8 mouse cellular contexts compared by ENCODE assay signal in the genomic region with DNA sequence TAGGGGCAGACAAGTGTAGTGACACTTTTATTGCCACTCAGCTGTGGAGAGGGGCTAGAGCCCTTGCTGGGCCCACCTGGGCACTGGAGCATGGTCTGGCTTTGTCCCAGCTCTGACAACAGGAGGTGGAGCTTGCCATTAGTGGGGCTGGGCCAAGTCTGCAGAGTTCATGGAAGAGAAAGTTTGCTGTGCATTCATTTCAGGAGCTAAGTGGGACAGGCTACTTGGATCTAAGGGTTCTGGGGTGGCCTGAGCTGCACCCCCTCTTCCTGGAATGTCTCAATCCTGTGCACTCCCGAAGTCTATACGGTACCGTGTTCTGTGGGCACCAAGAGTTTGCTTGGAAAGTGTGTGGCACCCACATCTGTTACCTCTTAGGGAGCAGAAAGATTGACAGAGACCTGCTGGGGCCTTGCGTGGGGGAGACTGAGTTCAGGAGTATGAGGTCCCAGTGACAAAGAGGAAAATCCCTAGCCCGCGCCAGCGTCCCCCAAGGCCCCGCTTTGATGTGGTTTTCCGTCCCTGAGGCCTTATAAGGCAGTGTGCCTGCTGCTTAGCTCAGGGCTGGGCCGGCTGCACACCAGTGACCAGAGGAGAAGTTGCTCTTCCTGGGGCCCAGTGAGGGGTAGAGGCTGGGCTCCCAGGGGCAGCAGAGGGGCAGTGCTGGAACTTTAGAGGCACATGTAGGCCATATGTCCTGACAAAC. TPM values are rescaled to one million over a fixed set of nuclear protein-coding genes. Genes with fewer than 3 reads are reported as not detected.
A peak's percentile ranks its signal among the peaks of the same experiment; 100 is the strongest.
DNase-seq lines count a peak whose midpoint lies in the region; ATAC-seq and TF ChIP-seq lines count a peak whose summit lies in the region.

No protein-coding gene starts in this region.

- H3K36me3 ChIP-seq in lung, embryonic 14.5 days (ENCODE audit: insufficient read depth) = 0 out of 2 replicates have a peak, but pooled peaks cover 11% of the 10 kb centered on the region

- no peaks in the 10 kb centered on the region for H3K27me3 ChIP-seq in lung, embryonic 14.5 days (ENCODE audit: insufficient read depth, low read length)

- H3K4me1 ChIP-seq in lung, embryonic 14.5 days (ENCODE audit: insufficient read depth) = peaks cover 77% of the 10 kb centered on the region

- no peaks in the 10 kb centered on the region for H3K9me3 ChIP-seq in lung, embryonic 14.5 days (ENCODE audit: low read depth, low read length)

- no peak overlapping the region for H3K4me3 ChIP-seq in lung, embryonic 14.5 days (ENCODE audit: low read depth, low read length)

- no peak for TF ChIP-seq CTCF in lung, embryonic 14.5 days (IDR thresholded peaks at IDR 0.05; ENCODE audit: low read depth)

- peak; percentile 86 for DNase-seq in lung, embryonic 14.5 days
- no peak for DNase-seq in lung, postnatal 36 days
- peak; percentile 77 for DNase-seq in adrenal gland, postnatal 25 days
- peak; percentile 80 for DNase-seq in forelimb bud, embryonic 11.5 days (ENCODE audit: low read depth, low spot score)
- DNase-seq in mesoderm, embryonic 11.5 days (ENCODE audit: low read depth, low spot score) = peak; percentile 62
- no peak for DNase-seq in urinary bladder, postnatal 10 days (ENCODE audit: low spot score)
- no peak for DNase-seq in urinary bladder, postnatal 36 days (ENCODE audit: low spot score in 2 of 2)
- DNase-seq in frontal cortex, postnatal 36 days (ENCODE audit: low spot score in 2 of 2) = no peak

- peak overlapping the region; percentile 84 for H3K27ac ChIP-seq in lung, embryonic 14.5 days (ENCODE audit: low read depth)

- ATAC-seq in lung, embryonic 14.5 days (ENCODE audit: insufficient read depth) = peak; percentile 80

- peak overlapping the region; percentile 35 for H3K9ac ChIP-seq in lung, embryonic 14.5 days

- peak overlapping the region; percentile 19; the same call in 1 of the 2 replicates for H3K4me2 ChIP-seq in lung, embryonic 14.5 days

- 25% methylated on average over 10 of the region's 10 CpGs for WGBS in lung, embryonic 14.5 days

RNA-seq across cellular contexts. Expression of a gene that starts 49.3 kb away (rescaled TPM):
- polyA plus RNA-seq in lung, embryonic 14.5 days (2014; fragmentation: Nextera tagmentation; extraction: Ambion mirVana) = 53.6 and 63.4 TPM in 2 replicates
- total RNA-seq in adrenal gland, postnatal 25 days (2021) = 44.0 and 44.8 TPM in 2 replicates

Comparison
In these comparisons a context has a peak if more than half of its experiments do, and no peak if none do; other contexts are left out.
1. DNase-seq: peak in lung, embryonic 14.5 days (single experiment), adrenal gland, postnatal 25 days (single experiment), forelimb bud, embryonic 11.5 days (single experiment) and mesoderm, embryonic 11.5 days (single experiment); none in lung, postnatal 36 days (single experiment), urinary bladder, postnatal 10 days (single experiment), urinary bladder, postnatal 36 days (0 of 2) and frontal cortex, postnatal 36 days (0 of 2).